Mouse (Mus musculus) granulocyte monocyte progenitor cell, adult 5-6 weeks (primary cell): ENCODE data around the gene Fam24a. TPM values are rescaled to one million over a fixed set of nuclear protein-coding genes. Genes with fewer than 3 reads are reported as not detected.

Source experiments
- ATAC-seq: replicated peaks from 2 replicates; pipeline ENCODE4 v1.8.0; 2016; ENCODE audit warnings: mild to moderate bottlenecking, moderate TSS enrichment, inconsistent platforms; ENCODE audit not compliant: poor library complexity, severe bottlenecking
- total RNA-seq, 2 experiments: library from RNA; stranded (forward) in 1 of 2; stranded (reverse) in 1 of 2; fragments of 200-712, 200-1000 nt in 1 of 2; fragments of >200 nt in 1 of 2; fragmentation: Nextera tagmentation in 1 of 2; gene quantifications; 2 replicates each; pipeline ENCODE4 v1.2.3; 2014 to 2017

Fam24a gene
- total RNA-seq (2014; fragmentation: Nextera tagmentation) (not detected in 2 replicates), total RNA-seq (2017) (not detected in 2 replicates)

DNA sequence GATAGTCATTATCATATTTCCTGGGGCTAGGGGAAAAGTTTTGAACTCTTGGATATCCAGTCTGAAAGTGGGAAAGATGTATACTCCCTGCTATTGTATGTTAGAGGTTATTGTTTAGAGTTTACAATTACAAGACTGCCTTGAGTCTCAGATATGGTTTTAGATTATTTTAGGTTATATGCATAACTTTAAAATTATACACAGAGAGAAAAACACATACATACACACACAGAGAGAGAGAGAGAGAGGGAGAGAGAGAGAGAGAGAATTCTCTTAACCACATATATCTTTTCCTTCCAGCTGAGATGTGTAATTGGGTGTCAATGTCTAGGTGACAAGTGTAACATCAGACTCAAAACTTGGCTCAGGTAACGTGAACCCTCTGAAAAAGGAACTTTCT lies at the start of gene Fam24a:
TSS of gene Fam24a (plus strand) at position 301 of the 400 bp plus-strand sequence.
- no peak for ATAC-seq

DNA sequence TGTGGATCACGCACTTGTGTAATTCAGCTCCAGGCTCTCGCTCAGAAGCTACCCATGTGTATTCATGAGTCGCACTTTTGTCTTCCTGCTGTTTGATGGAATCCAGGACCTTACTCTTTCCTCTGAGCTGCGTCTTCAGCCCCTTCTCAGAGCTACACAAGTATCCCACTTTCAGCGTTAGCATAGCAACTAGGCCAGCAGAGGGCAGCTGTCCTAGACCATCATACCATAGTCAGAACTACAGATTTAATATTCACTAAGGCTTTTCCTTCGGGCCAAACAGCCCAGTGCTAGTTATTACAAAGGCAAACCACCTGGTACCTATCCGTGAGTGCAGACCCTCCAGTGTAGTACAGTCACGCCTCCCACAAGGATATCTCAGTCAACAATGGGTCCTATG lies 36.5 kb upstream of the Fam24a start:
- no peak for ATAC-seq

DNA sequence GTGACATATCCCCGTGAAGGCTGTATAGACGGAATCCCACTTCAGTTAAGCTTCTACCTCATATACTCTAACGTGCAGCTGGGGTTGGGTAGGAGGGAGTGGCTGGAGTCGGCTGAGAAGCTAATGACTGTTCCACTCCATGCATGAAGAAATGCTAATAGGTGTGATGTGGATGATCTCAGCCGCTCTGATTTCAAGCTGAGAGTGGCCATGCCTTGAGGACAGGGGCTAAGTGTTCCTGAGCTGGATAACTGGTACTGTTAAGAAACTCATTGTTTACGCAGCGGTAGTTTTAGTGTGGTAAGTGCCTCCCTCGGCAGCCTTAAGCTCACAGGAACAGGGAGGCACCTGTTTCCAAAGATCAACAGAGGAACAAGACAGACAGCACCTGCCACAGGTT lies 30.3 kb upstream of the Fam24a start:
- ATAC-seq = no peak

DNA sequence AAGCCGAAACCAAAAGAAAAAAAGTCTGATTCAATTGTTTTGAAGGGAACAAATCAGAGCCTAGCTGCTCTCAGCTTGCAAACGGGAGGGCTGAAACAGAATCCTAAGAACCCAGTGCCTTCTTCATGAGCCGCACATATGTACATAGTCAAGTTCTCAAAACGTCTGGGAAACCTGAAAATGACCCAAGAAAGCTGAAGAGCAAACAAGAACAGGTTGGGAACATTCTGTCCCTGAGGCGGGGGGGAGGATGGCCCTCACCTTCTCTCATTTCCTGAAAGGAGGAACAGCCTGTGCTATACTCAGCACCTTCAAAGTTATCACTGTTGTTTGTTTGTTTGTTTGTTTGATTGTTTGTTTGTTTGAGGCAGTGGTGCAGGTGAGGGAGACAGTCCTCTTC lies 26.9 kb upstream of the Fam24a start:
- ATAC-seq = no peak

DNA sequence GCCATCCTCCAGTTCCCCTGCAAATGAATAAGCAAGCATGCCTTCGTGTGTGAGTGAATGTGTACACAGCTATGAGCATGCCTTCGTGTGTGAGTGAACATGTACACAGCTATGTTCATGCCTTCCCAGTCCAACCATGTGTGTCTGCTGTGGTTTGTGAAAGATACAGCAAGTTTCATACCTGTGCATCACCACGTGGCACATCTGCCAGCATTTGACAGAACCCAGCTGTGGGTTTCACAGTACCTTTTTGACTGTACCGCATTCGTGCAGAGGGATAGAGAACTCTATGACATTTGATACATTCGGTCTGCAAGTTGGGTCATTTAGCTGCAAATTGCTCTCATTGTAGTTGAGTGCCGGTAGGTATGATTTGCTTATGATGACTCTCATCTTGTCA lies 19.2 kb upstream of the Fam24a start:
- ATAC-seq = no peak

DNA sequence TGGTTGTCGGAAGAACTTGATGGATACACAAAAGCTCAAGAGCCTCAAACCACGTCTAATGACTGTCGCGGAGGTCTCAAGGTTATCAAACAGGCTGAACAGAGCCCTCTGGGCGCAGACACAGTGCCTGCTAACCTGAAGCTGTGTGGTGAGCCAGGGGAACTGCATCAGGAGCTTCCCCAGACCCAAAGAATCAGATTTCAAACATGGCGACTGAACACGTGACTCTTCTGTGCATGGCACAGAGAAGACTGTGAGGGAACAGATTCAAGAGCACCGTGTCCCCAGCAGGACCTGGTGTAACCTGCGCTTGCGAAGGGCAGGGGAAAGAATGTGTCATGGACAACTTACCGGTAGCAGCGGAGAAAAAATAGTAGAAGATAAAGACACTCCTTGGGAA lies 16.1 kb upstream of the Fam24a start:
- ATAC-seq = no peak

DNA sequence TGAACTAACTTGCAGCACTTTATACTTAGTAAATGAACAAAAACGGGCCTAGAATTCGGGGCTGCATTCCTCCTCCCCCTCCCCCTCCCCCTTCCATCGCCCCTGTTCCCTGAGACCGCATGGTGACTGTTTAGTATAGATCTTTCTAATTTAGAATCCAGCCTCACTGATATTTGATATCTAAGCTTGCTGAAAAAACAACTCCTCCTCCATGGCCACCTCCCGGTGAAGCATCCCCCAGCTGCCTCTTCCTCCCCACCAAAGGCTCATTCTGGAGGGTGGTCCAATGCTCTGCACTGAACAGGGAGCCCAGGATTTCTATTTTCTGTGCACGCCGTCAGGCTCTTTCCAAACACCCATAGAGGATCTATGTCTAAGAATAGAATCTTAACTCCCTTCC lies 15.3 kb upstream of the Fam24a start:
- ATAC-seq = no peak

DNA sequence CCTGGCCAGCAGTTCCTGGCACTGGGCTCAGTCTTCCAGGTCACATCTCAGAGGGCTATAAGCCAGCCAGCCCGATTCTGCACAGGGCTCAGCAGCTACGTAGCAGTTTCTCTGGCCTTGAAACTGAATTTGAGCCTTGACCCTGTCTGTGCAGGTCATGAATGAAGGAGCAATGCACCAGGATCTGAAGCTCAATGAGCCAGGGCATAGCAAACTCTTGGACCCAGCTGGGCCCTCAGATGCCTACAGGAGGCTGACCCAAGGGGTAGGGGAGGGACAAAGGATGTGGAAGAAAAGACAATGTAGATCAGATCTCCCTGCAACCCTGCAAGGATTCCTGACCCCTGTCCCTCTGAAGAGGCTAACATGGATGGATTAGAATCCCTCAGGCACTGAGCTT lies 11.5 kb upstream of the Fam24a start, which contains the start of gene Cuzd1:
TSS of gene Cuzd1 (minus strand) at position 101 of the 400 bp plus-strand sequence.
- ATAC-seq = no peak

DNA sequence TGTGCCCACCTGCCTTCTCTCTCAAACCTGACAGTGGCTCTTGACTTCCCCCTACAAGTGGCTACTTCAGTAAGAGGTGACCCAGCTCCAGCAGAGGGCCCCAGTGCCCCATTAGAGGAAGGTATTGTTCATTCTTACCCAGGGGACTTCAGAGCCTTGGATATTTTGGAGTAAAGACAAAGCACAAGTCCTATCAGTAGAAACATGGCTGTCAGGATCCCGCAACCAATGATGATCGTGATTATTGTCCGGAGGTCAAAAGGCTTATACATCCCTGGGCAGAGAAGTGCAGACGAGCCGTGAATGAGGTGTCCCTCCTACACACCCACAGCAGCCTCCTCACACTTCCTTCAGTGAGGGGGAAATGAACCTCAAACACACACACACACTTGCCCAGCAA lies 6.6 kb upstream of the Fam24a start:
- ATAC-seq = no peak

DNA sequence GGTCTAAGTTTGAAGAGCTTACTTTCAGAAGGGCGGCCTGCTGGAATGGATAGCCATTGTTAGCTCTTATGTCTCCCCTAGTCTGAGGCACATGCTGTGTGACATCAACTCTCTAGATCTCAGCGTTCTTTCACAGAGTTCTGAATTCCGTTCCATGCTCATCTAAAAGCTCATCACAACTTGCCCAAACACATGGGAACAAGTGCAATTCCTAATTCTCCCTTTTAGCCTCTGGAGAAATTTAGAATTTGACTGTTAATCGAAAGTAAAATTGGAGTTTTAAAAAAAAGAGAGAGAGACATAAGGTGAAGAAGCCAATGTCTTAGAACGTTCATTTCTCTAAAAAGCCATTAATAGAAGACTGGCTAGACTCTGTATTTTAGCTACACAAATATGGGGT lies 4.2 kb upstream of the Fam24a start, which contains the start of gene Fam24b:
TSS of gene Fam24b (minus strand) at position 101 of the 400 bp plus-strand sequence.
- ATAC-seq = no peak

DNA sequence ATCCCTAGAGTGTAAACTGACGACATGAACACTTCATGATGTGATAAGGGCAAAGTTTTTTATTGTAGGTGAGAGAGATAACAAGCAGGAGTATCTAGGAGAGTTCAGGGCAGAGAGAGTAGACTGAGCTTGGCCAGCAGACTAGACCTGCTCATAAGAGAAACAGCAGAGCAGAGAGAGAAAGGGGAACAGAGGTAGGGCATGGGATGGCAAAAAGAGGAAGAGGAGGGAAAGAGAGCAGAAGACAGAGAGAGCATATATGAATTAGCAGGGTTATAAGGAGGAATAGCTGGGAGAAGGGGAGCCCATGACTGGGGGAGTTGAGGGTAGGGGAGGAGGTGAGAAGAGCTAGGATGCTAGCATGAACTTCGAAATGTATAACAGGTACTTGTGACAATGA lies 2.0 kb upstream of the Fam24a start:
- peak; percentile 58 for ATAC-seq

DNA sequence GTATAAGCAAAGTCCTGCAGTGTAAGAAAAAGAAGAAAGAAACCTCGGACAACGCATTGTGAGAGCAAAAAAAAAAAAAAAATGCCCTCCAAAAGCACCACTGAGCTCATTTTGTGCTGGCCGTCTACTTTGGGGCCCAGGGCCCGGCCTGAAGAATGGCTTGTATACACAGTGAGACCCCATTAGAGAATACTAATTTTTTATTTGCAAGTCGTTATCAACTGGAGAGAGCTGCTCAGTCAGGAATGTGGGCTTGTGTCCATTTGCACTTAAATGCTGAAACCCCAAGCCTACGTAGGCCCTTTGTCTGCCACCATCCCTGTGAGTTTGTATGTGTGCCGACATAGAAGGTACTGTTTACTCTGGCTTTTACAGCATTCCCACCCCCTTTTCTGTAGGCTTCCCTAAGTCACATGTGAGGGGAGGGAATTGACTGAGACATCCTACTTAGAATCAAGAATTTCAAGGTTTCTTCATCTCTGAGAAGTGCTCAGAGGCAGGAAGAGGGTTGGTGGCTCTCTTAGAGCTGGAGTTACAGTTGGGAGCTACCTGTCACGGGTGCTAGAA lies 3.9 kb downstream of the Fam24a start:
- ATAC-seq = no peak

DNA sequence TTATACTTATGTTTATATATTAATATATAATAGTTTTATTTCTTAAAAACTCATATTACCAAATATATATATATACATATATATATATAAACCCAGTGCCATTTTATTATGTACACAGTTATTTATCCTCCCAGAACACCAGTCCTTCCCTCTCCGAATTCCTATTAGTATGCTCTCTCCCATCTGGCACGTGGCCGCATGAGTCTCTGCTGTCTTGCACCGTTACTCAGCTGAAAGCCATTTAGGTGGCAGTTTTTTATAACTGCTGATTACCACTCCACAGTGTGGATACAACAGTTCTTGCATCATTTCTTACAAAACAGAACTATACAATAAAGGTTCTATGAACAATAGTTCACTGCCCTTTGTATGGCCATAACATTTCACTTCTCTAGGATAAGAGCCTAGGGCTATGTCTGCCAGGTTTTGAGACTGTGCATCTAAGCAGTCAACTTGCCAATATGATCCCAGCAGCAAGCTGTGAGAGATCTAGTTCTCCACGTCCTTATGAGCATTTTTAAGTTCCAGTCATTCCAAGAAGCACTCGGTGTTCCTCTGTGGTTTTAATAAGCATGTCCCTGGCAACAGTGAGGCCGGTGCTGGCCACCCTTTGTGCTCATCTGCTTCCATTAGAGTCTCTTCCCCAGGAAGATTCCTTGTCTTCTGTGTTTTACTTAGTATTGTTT lies 12.3 kb downstream of the Fam24a start:
- ATAC-seq = no peak

DNA sequence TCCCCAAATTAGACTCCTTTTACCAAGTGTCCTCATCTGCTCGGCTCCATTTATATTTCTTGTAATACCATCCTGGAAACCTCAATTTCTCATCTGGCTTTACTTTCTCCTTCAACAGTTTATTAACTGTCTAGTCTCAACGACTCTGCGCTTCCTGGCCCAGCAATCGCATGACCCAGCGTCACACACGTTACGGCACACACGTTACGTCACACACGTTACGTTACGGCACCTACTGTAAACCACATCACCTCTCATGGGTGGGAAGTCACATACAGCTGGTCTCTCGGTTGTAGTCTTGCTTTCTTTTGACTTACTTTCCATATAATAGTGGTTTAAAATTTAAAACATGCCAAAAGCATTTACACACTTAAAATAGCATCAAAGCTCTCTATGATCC lies 22.4 kb downstream of the Fam24a start:
- ATAC-seq = peak; percentile 84

DNA sequence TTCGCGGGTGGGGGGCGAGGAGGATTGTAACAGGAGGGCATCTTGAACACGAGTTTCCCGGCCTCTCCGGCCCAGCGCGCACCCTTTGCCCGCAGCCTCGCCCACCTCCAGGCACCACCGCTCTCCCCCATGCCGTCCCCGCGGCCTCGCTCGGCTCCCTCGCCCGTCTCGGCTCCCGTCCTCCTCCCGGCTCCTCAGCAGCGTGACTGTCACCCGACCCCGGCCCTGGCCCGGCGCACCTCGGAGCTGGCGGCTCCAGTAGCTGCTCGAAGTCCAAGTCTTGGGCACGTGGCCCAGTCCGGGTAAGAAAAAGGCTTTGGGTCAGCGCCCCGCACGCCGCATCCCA lies 28.6 kb downstream of the Fam24a start:
- peak; percentile 59 for ATAC-seq

DNA sequence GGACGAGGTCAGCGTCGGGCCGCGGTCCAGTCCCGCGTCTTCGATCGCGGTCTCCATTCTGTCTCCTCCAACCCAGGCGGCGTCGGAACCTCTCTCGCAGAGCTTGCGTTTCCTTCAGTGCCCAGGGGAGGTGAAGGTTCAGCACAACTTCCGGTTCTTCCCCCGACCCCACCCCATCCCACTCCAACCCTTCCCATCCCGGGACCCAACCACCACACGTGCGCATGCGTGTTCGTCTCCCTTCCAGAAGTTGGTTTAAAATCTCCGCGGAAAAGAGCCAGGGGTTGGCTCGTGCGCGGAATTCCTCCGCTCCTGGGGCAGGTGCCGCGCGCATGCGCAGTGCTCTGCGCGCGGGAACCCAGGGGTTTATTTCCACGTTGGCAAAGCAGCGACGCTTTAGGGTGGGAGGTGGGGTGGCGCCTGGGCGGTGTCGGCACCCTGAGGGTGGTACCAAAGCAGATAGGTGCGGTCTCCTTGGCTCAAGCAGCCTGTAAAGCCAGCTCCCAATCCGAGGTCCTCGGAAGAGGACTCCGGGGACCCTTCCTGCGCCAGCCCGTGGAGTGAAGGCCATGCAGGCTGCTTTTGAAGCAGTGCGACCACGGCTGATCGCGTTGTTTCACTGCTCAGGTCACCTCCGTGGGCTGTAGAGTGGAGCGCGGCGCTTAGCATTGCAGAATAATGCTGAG lies 29.1 kb downstream of the Fam24a start, which contains the start of gene 2310057M21Rik:
TSS of gene 2310057M21Rik (minus strand) at position 145 of the 686 bp plus-strand sequence.
- peak; percentile 91 for ATAC-seq

DNA sequence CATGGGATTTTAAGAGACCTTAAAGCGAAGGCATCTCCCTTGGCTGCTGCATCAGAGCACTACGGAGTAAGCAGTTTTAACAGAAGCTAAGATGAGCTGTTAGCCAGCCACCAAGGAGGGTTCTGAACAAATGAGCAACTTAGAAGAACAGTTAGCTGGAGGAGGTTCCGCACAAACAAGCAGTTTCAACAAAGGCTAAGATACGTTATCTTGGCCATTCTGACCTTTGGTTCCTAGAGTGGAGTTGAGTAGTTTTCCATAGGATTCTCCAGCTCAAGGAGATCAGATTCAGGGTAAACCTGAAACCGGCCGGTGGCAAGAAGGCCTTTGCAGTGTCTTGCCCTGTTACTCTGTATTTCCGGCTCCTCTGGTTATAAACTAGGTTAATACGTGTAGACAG lies 30.5 kb downstream of the Fam24a start:
- no peak for ATAC-seq

DNA sequence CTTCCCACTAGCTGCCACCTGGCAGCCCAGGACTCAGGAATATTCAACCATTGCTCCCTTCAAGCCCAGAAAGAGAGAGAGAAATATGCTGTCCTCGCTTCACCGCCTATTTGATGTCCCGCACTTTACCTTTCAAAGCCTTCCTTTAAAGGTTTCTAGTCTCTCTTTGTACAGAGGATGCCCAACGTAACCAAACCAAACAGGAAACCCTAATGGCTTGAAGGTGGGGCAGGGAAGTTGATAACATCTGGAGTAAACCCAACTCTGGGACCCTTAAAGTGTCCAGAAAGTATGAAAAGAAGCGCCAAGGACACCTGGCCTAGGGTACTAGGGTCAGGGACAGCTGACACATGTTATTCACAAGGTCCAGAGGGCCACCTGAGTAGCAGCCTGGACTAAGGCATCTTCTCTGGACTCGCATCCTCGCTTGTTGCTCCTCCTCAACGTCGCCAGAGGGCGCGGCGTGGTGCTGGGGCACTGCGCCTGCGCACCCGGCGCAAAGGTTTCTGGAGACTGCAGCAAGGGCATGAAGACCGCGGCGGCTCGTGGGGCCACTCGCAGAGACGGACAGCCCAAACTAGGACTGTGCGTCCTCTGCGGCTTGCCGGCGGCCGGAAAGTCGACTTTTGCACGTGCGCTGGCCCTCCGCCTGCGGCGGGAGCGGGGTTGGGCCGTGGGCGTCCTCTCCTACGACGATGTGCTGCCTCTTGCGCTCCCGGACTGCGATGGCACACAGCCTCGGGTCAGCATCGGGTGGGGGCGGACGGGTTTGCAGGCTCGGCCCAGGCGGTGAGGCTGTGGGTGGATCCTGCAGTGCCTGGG lies 37.2 kb downstream of the Fam24a start, which contains the start of gene Pstk:
TSS of gene Pstk (plus strand) at position 494 of the 822 bp plus-strand sequence.
- peak; percentile 93 for ATAC-seq

DNA sequence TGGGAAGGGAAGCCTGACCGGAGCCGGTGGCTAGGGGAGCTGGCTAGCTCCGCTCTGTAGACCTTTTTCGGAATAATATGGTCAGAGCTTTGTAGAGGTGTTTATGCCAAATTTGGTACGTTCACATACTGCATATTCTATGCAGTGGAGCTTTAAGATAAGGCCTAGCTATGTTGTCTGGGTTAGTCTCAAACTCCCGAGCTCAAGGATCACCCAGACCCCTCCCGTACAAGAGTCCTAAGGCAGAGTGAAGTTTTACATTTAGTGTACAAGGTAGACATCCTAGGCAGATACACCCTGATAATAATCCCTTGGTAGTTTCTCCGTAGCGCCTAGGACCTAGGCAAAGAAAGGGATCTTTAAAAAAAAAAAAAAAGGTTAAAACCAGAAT lies 37.8 kb downstream of the Fam24a start:
- ATAC-seq = no peak

DNA sequence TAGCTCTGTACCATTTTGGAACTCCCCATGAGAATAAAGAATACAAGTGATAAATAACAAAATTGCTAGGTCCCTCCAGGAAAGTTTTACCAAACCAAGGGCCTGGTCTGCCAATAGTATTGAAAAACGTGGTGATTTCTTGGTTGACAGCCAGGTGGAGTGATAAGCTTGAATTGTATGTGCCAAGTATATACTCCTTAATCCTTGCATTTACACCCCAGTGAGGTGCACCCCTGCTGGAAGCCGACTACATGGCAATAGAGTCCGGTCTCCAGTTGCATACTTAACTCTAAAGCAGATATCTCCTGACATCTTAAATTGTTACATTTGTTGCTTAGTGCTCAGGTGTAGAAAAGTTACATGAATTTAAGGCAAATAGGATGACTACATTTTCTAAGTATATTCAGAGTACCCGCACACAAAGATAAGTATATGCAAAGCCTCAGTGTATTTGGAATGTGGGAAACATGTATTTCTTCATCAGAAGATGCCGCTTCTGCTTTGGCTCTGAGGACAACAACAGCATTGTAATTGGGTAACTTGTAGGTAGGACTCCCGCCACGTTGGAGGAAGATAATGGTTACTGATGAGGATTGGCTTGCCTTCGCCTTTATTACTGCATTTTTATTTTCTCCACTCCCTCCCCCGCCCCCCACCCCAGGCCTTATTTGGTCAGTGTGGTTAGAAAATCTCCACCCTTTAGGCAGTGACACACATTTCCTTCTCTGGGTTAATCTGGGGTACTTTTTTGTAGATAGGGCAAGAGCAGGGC lies 38.4 kb downstream of the Fam24a start:
- peak; percentile 62 for ATAC-seq
